Mouse (Mus musculus) neural tube, embryonic 15.5 days (tissue): Measurements from ENCODE around the gene Wbp1. TPM values are rescaled to one million over a fixed set of nuclear protein-coding genes. Genes with fewer than 3 reads are reported as not detected.

ENCODE experiments used
- ATAC-seq: fragments of 200-750 bp; cut with Nextera tagmentation; 2 replicates; pipeline ENCODE4 v1.8.0; 2017; ENCODE audit warnings: mild to moderate bottlenecking, moderate TSS enrichment, moderate library complexity; ENCODE audit not compliant: low FRiP score
- H3K27ac ChIP-seq: fragments of 300-500 bp; sonication (generic); replicated peaks from 2 replicates; pipeline ENCODE4 v1.5.1; 2015; ENCODE audit warnings: mild to moderate bottlenecking, inconsistent platforms
- H3K27me3 ChIP-seq: fragments of 300-500 bp; sonication (generic); replicated peaks from 2 replicates; pipeline ENCODE4 v1.6.1; 2015; ENCODE audit warnings: inconsistent platforms
- H3K36me3 ChIP-seq: fragments of 300-500 bp; sonication (generic); 2 replicates; pipeline ENCODE4 v1.6.1; 2015; ENCODE audit warnings: inconsistent platforms
- H3K4me1 ChIP-seq: fragments of 300-500 bp; sonication (generic); 2 replicates; pipeline ENCODE4 v1.6.1; 2015; ENCODE audit warnings: inconsistent platforms
- H3K4me2 ChIP-seq: fragments of 300-500 bp; sonication (generic); 2 replicates; pipeline ENCODE4 v1.6.1; 2015; ENCODE audit warnings: inconsistent platforms, mild to moderate bottlenecking, moderate library complexity
- H3K4me3 ChIP-seq: fragments of 300-500 bp; sonication (generic); replicated peaks from 2 replicates; pipeline ENCODE4 v1.5.1; 2015; ENCODE audit warnings: mild to moderate bottlenecking, inconsistent platforms
- H3K9ac ChIP-seq: fragments of 300-500 bp; sonication (generic); replicated peaks from 2 replicates; pipeline ENCODE4 v1.6.1; 2015; ENCODE audit warnings: mild to moderate bottlenecking, inconsistent platforms
- H3K9me3 ChIP-seq: fragments of 300-500 bp; sonication (generic); replicated peaks from 2 replicates; pipeline ENCODE4 v1.6.1; 2016; ENCODE audit warnings: inconsistent platforms
- WGBS: fragments of 180-500 bp; shearing (Covaris S2); methylation state at CpG from one replicate; pipeline ENCODE4 v1.1.7; 2015; ENCODE audit warnings: mixed read lengths; 5-methylcytosine and 5-hydroxymethylcytosine counted together
- polyA plus RNA-seq: library from polyadenylated mRNA; unstranded; fragments of >200 nt; fragmentation: Nextera tagmentation; extraction: Ambion mirVana; gene quantifications from 2 replicates; pipeline ENCODE4 v1.2.1, GENCODE M21; 2015

The Wbp1 gene
- polyA plus RNA-seq, 1 experiment from 2014 or later, result 155 TPM

DNA sequence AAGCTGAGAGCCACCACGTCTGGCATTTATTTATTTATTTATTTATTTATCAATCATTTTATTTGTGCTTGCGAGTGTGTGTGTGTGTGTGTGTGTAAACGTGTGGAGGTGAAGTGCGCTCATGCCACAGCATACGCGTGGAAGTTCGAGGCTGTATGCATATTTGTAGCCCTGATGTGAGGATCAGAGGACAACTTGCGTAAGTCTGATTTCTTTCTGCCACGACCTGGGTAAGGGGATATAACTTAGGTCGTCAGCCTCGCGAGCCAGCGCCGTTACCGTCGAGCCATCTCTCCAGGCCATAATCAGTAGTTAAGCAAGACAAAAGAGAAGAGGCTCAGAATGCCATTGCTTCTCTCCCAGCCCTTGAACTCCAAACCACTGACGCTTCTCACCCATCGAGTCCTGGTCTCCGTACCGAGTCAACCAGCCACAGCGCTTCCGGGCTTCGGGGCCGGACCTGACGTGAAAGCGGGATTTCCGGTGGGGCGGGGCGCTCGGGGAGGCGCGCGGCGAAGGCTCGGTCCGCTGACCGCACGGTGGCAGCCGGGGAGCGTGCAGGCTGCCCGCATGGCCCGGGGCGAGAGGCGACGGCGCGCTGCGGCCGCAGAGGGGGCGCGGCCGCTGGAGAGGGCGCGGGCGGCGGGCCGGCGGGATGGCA is 6.2 kb downstream of the Wbp1 start, which contains the start of gene Mogs:
TSS of gene Mogs (plus strand) at position 486 of the 661 bp plus-strand sequence.
- H3K4me3 ChIP-seq, result peak within 1 kb of the TSS; percentile 88
- ATAC-seq, result peak; percentile 91
- no peaks in the 10 kb centered on the region for H3K27me3 ChIP-seq
- peaks cover 49% of the 10 kb centered on the region for H3K4me1 ChIP-seq
- peaks cover 35% of the 10 kb centered on the region for H3K36me3 ChIP-seq
- 2% methylated on average over 58 of the region's 58 CpGs for WGBS
- peak within 1 kb of the TSS; percentile 94 for H3K9ac ChIP-seq
- H3K9me3 ChIP-seq, result no peaks in the 10 kb centered on the region
- H3K4me2 ChIP-seq, result peak within 1 kb of the TSS; percentile 92
- peak within 1 kb of the TSS; percentile 83 for H3K27ac ChIP-seq

- Histone ChIP-seq H3K4me3 (no peak overlapping the region), H3K9me3 (no peaks in the 10 kb centered on the region), H3K4me2 (no peak overlapping the region), H3K4me1 (peaks cover 42% of the 10 kb centered on the region), H3K36me3 (peaks cover 13% of the 10 kb centered on the region), H3K9ac (no peak overlapping the region), H3K27ac (no peak overlapping the region), H3K27me3 (no peaks in the 10 kb centered on the region)
- no peak for ATAC-seq
- 90% methylated on average over 4 of the region's 4 CpGs for WGBS
Observed at GRCm38 (mm10) chr6:83111510-83112136, 9.7 kb downstream of the Wbp1 start.

- peak within 1 kb of the TSS; percentile 85 for H3K4me2 ChIP-seq
- ATAC-seq, result peak; percentile 91
- peaks cover 26% of the 10 kb centered on the region for H3K4me1 ChIP-seq
- H3K27me3 ChIP-seq, result no peaks in the 10 kb centered on the region
- peak within 1 kb of the TSS; percentile 86 for H3K27ac ChIP-seq
- under 1% methylated on average over 74 of the region's 76 CpGs for WGBS
- H3K36me3 ChIP-seq, result peaks cover 27% of the 10 kb centered on the region
- H3K4me3 ChIP-seq, result peak within 1 kb of the TSS; percentile 72
- no peaks in the 10 kb centered on the region for H3K9me3 ChIP-seq
- peak within 1 kb of the TSS; percentile 81 for H3K9ac ChIP-seq
Observed at GRCm38 (mm10) chr6:83108762-83109668, 12.3 kb downstream of the Wbp1 start, which contains the start of gene Mrpl53. TSS of gene Mrpl53 (plus strand) at chr6:83109040.

- H3K9me3 ChIP-seq, result no peaks in the 10 kb centered on the region
- H3K27ac ChIP-seq, result peak overlapping the region; percentile 86
- WGBS, result 41% methylated on average over 13 of the region's 13 CpGs
- H3K4me2 ChIP-seq, result peak overlapping the region; percentile 85
- H3K9ac ChIP-seq, result peak overlapping the region; percentile 81
- no peak for ATAC-seq
- no peaks in the 10 kb centered on the region for H3K27me3 ChIP-seq
- H3K36me3 ChIP-seq, result peaks cover 27% of the 10 kb centered on the region
- H3K4me1 ChIP-seq, result peaks cover 34% of the 10 kb centered on the region
- H3K4me3 ChIP-seq, result peak overlapping the region; percentile 72; the same call in 1 of the 2 replicates
Observed at GRCm38 (mm10) chr6:83107566-83108400, 13.6 kb downstream of the Wbp1 start.

DNA sequence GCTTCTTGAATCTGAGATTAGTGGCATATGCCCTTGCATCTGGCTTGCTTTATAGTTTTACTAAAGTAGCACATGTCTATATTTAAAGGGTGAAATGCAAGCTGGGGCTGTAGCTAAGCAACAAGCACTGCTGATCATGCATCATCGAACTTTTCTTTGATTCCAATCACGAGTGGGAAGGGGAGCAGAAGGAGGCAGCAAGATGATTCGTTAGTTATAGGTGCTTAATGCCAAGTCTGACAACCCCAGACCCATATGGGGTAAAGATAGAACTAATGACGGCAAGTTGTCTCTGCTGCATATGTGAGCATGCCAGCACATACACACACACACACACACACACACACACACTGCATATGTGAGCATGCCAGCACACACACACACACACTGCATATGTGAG is 17.2 kb downstream of the Wbp1 start:
- ATAC-seq, result no peak
- H3K27ac ChIP-seq, result no peak overlapping the region
- H3K9ac ChIP-seq, result no peak overlapping the region
- H3K4me2 ChIP-seq, result no peak overlapping the region
- H3K27me3 ChIP-seq, result no peaks in the 10 kb centered on the region
- H3K4me3 ChIP-seq, result no peak overlapping the region
- WGBS, result 62% methylated on average over 4 of the region's 4 CpGs
- peaks cover 37% of the 10 kb centered on the region for H3K4me1 ChIP-seq
- peaks cover 22% of the 10 kb centered on the region for H3K36me3 ChIP-seq
- H3K9me3 ChIP-seq, result no peaks in the 10 kb centered on the region

GRCm38 (mm10) chr6:83103130-83103650 is 18.2 kb downstream of the Wbp1 start:
- no peak overlapping the region for H3K27ac ChIP-seq
- no peak for ATAC-seq
- peak overlapping the region; percentile 77 for H3K9ac ChIP-seq
- peak overlapping the region; percentile 90 for H3K4me2 ChIP-seq
- H3K4me3 ChIP-seq, result peak overlapping the region; percentile 69
- no peaks in the 10 kb centered on the region for H3K27me3 ChIP-seq
- WGBS, result 53% methylated on average over 11 of the region's 11 CpGs
- H3K4me1 ChIP-seq, result peaks cover 31% of the 10 kb centered on the region
- peaks cover 22% of the 10 kb centered on the region for H3K36me3 ChIP-seq
- no peaks in the 10 kb centered on the region for H3K9me3 ChIP-seq

GRCm38 (mm10) chr6:83101688-83102556 is 19.4 kb downstream of the Wbp1 start:
- under 1% methylated on average over 74 of the region's 74 CpGs for WGBS
- Histone ChIP-seq H3K4me2 (peak overlapping the region; percentile 90), H3K27me3 (no peaks in the 10 kb centered on the region), H3K9ac (peak overlapping the region; percentile 77), H3K4me3 (peak overlapping the region; percentile 69), H3K4me1 (peaks cover 22% of the 10 kb centered on the region), H3K9me3 (no peaks in the 10 kb centered on the region), H3K27ac (peak overlapping the region; percentile 87), H3K36me3 (peaks cover 16% of the 10 kb centered on the region)
- peak; percentile 82 for ATAC-seq

DNA sequence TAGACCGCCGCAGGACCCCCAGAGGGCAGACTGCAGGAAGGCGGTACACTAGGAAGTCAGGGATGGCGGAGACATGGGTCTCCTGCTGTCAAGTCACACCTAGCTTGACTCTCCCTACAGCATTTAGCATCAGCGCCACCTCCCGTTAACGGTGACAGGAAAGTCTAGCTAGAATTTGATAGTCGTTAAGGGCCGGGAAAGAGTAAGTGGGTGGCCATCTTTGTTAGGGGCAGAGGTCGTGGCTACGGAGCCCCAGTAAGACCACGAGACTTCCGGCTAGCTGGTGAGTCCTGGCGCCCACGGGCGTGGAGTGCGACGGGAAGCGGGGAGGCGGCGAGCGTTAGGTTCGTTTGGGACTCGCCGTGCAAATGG is 20.1 kb downstream of the Wbp1 start, which contains the start of the genes Ccdc142 and Gm42688:
TSS of gene Ccdc142 (plus strand) at position 286 of the 372 bp plus-strand sequence.
TSS of gene Gm42688 (plus strand) at position 302 of the 372 bp plus-strand sequence.
- Histone ChIP-seq H3K9me3 (no peaks in the 10 kb centered on the region), H3K4me2 (peak within 1 kb of the TSS; percentile 90), H3K9ac (peak within 1 kb of the TSS; percentile 77), H3K4me1 (peaks cover 22% of the 10 kb centered on the region), H3K4me3 (peak within 1 kb of the TSS; percentile 69), H3K27ac (peak within 1 kb of the TSS; percentile 87), H3K27me3 (no peaks in the 10 kb centered on the region), H3K36me3 (peaks cover 12% of the 10 kb centered on the region; the same call in 1 of the 2 replicates)
- ATAC-seq, result peak; percentile 92
- WGBS, result under 1% methylated on average over 25 of the region's 25 CpGs

DNA sequence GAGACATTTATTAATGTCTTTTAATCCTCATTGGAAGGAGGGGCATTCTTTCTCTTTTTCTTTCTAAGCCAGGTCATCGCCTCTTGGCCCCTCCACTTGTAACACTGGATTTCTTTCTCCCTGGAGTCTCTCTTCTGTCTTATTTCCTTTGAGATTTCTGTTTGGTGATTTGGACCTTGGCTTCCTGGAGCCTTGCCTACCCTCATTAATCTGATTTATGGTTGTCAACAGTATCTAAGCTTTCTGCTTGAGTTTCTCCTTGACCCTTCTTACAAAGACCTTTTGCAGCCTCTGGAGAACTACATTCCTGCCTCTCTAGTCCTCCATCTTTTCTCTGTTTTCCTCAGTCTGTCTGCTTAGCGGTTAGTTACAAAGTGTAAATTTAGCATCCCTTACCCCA is 22.9 kb downstream of the Wbp1 start:
- Histone ChIP-seq H3K27ac (no peak overlapping the region), H3K9ac (no peak overlapping the region), H3K9me3 (no peaks in the 10 kb centered on the region), H3K4me1 (peaks cover 20% of the 10 kb centered on the region), H3K27me3 (peaks cover 4% of the 10 kb centered on the region; the same call in 1 of the 2 replicates), H3K36me3 (no peaks in the 10 kb centered on the region), H3K4me2 (no peak overlapping the region), H3K4me3 (no peak overlapping the region)
- no peak for ATAC-seq
- WGBS, result 83% methylated on average over 2 of the region's 2 CpGs

DNA sequence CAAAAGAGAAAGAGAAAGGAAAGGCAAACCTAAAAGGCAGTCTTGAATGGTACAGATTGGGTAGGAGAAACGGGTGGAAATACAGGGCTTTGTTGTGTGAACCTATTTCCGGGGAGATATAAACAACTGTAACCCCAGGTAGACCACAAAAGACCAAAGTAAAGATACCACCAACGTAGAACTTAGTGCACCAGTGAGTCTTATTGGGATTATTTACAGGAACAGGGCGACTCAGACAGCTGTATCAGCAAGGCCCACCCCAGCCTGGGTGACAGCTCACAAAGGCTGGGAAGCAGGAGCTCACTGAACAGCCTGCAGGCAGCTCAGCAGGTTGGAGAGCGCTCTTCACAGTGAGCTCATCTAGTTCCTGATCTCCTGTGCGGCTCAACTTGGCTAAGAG is 25.4 kb downstream of the Wbp1 start:
- H3K9ac ChIP-seq, result no peak overlapping the region
- ATAC-seq, result no peak

More for the DNA sequence above, 25.4 kb downstream of the Wbp1 start:
- Histone ChIP-seq H3K4me2 (no peak overlapping the region), H3K9me3 (no peaks in the 10 kb centered on the region), H3K4me3 (no peak overlapping the region), H3K36me3 (no peaks in the 10 kb centered on the region), H3K27ac (no peak overlapping the region), H3K27me3 (peaks cover 12% of the 10 kb centered on the region), H3K4me1 (0 out of 2 replicates have a peak, but pooled peaks cover 5% of the 10 kb centered on the region)
- WGBS, result 51% methylated on average over 6 of the region's 6 CpGs
